Mouse (Mus musculus): ENCODE measurements around the gene Abca17. TPM values are rescaled to one million over a fixed set of nuclear protein-coding genes. Genes with fewer than 3 reads are reported as not detected.

Abca17 gene
- polyA plus RNA-seq, 1 experiment = not detected

DNA sequence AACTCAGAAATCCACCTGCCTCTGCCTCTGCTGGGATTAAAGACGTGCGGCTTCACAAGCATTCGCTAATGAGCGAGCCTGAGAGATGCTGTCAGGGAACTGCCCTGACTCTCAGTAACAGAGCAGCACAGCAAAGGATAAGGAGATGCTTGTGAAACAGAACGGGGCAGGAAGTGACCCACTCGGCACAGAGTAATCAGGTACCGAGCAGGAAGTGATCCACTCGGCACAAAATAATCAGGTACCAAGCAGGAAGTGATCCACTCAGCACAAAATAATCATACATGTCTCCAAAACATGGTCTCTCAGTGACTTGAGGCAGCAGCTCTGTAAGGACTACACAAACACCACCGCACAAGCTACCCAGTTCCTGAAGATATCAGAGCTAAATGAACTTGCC is 62.4 kb downstream of the Abca17 start:
- Histone ChIP-seq H3K4me3 (replicated peaks) (no peak overlapping the region), H3K4me1 (peaks cover 57% of the 10 kb centered on the region), H3K27me3 (replicated peaks) (no peaks in the 10 kb centered on the region), H3K9me3 (no peaks in the 10 kb centered on the region), H3K36me3 (replicated peaks; ENCODE audit: low read length) (no peaks in the 10 kb centered on the region)
- TF ChIP-seq GATA1 (IDR thresholded peaks at IDR 0.05; ENCODE audit: borderline replicate concordance, low read length) (no peak), FLI1 (IDR thresholded peaks at IDR 0.05; ENCODE audit: low read length) (no peak)

DNA sequence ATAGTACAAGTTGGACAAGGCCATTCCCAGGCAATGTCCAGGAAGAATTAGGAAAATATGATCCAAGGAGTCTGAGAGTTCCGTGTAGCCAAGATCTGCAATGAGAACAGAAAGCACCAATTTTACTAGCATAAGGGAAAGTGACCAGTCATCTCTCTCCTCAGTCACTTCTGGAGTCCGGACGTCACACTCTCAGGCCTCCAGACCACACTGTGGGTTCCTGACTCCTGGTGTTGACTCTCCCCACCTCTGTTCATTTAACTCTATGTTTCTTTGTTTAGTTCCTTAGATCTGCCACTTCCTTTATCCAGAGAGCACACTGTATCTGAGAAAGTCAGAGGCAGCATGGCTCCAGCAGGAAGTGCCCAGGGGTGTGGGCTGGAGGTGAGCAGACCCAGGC is 65.2 kb downstream of the Abca17 start:
- Histone ChIP-seq H3K36me3 (replicated peaks; ENCODE audit: low read length) (no peaks in the 10 kb centered on the region), H3K4me1 (peaks cover 58% of the 10 kb centered on the region), H3K4me3 (replicated peaks) (peak overlapping the region; percentile 76), H3K9me3 (no peaks in the 10 kb centered on the region), H3K27me3 (replicated peaks) (no peaks in the 10 kb centered on the region)
- peak; percentile 92 for TF ChIP-seq FLI1 (IDR thresholded peaks at IDR 0.05; ENCODE audit: low read length)
- TF ChIP-seq GATA1 (IDR thresholded peaks at IDR 0.05; ENCODE audit: borderline replicate concordance, low read length) = no peak

DNA sequence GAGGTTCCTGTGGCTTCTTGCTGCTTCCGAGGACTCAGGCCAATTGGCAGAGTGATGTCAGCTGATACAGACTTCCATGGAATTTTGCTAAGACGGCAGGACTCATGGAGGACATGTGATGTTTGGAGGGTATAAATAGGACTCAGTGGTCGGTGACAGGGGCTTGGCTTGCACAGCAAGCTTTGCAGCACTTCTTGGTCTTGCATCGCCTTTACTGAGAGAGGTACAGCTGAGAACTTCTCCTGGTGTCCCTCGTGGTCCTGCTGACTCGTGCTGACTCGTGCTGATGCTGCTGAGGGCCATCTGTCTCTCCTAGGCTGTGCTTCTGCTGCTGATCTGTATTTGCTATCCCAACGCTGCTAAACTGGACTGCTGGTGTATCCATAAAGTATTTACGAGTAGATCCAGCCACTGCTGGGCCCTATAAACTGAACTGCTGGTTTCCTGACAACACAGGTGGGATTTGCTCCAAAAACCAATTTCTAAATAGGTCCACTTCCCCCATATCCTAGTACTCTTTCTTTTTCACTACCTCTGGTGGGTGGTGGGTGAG is 67.5 kb downstream of the Abca17 start:
- H3K4me3 ChIP-seq (replicated peaks) = no peak overlapping the region
- peaks cover 42% of the 10 kb centered on the region for H3K4me1 ChIP-seq
- H3K9me3 ChIP-seq = peaks cover 8% of the 10 kb centered on the region
- TF ChIP-seq GATA1 (IDR thresholded peaks at IDR 0.05; ENCODE audit: borderline replicate concordance, low read length) (no peak), FLI1 (IDR thresholded peaks at IDR 0.05; ENCODE audit: low read length) (no peak)
- no peaks in the 10 kb centered on the region for H3K27me3 ChIP-seq (replicated peaks)
- H3K36me3 ChIP-seq (replicated peaks; ENCODE audit: low read length) = no peaks in the 10 kb centered on the region

DNA sequence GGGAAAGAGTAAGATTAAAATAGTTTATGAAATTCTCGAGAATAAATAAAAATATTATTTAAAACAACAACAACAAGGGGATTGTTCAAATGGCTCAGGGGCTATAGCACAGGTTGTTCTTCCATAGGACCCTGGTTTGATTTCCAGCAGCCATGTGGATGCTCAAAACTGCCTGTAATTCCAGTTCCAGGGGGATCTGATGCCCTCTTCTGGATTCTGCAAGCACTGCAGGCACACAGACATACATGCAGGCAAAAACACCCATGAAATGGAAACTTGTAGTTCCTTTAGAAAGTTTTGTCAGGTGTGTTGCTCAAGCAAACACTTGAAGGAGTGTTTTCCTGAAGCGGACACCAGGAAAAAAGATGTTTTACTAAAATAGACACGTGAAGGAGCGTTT is 68.2 kb downstream of the Abca17 start:
- TF ChIP-seq FLI1 (IDR thresholded peaks at IDR 0.05; ENCODE audit: low read length) = no peak
- TF ChIP-seq GATA1 (IDR thresholded peaks at IDR 0.05; ENCODE audit: borderline replicate concordance, low read length) = no peak
- Histone ChIP-seq H3K4me3 (replicated peaks) (no peak overlapping the region), H3K9me3 (peaks cover 15% of the 10 kb centered on the region), H3K27me3 (replicated peaks) (no peaks in the 10 kb centered on the region), H3K4me1 (peaks cover 36% of the 10 kb centered on the region), H3K36me3 (replicated peaks; ENCODE audit: low read length) (no peaks in the 10 kb centered on the region)

DNA sequence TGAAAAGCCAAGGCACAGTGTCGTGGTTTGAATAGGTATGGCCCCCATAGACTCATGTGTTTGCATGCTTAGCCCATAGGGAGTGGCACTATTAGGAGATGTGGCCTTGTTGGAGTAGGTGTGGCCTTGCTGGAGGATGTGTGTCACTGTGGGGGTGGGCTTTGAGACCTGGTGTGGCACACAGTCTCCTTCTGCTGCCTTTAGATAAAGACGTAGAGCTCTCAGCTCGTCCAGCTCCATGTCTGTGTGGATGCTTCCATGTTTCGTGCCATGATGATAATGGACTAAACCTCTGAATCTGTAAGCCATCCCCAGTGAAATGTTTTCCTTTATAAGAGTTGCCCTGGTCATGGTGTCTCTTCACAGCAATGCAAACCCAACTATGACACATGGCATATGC is 71.0 kb downstream of the Abca17 start:
- Histone ChIP-seq H3K36me3 (replicated peaks; ENCODE audit: low read length) (no peaks in the 10 kb centered on the region), H3K27me3 (replicated peaks) (no peaks in the 10 kb centered on the region), H3K9me3 (peaks cover 37% of the 10 kb centered on the region), H3K4me3 (replicated peaks) (no peak overlapping the region), H3K4me1 (peaks cover 13% of the 10 kb centered on the region)
- no peak for TF ChIP-seq GATA1 (IDR thresholded peaks at IDR 0.05; ENCODE audit: borderline replicate concordance, low read length)
- no peak for TF ChIP-seq FLI1 (IDR thresholded peaks at IDR 0.05; ENCODE audit: low read length)

DNA sequence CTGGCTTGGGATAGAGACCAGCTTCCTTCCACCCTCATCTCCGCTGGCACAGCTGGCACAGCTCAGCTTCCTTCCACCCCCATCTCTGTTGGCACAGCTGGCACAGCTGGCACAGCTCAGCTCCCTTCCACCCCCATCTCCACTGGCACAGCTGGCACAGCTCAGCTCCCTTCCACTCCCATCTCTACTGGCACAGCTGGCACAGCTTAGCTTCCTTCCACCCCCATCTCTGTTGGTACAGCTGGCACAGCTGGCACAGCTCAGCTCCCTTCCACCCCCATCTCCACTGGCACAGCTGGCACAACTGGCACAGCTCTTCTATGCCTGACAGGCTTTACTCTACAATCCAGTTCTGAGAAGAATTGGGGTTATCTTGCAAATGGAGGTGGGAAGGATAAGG is 83.7 kb downstream of the Abca17 start:
- Histone ChIP-seq H3K27me3 (replicated peaks) (peaks cover 10% of the 10 kb centered on the region), H3K4me1 (0 out of 2 replicates have a peak, but pooled peaks cover 3% of the 10 kb centered on the region), H3K4me3 (replicated peaks) (no peak overlapping the region), H3K36me3 (replicated peaks; ENCODE audit: low read length) (no peaks in the 10 kb centered on the region), H3K9me3 (peaks cover 10% of the 10 kb centered on the region)
- TF ChIP-seq GATA1 (IDR thresholded peaks at IDR 0.05; ENCODE audit: borderline replicate concordance, low read length) = no peak
- TF ChIP-seq FLI1 (IDR thresholded peaks at IDR 0.05; ENCODE audit: low read length) = no peak

DNA sequence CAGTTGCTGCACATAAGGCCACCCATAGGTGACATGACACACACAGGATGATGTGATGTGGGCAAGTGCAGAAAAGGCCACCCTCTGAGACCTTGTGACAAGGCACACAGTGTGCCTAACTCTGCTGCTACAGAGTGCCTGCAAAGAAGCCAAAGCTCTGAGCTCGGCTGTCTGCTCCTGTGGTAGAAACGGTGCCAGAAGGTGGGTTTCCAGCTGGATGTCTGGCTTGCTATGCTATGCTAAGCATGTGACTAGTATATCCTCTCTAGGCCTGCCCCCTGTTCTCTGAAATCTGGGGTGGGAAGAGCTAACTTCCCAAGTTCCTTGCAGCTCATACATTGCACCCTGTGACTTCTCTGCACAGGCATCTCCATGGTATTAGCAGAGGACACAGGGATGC is 86.1 kb downstream of the Abca17 start:
- TF ChIP-seq FLI1 (IDR thresholded peaks at IDR 0.05; ENCODE audit: low read length) (no peak), GATA1 (IDR thresholded peaks at IDR 0.05; ENCODE audit: borderline replicate concordance, low read length) (no peak)
- Histone ChIP-seq H3K4me3 (replicated peaks) (no peak overlapping the region), H3K36me3 (replicated peaks; ENCODE audit: low read length) (no peaks in the 10 kb centered on the region), H3K4me1 (0 out of 2 replicates have a peak, but pooled peaks cover 3% of the 10 kb centered on the region), H3K27me3 (replicated peaks) (peaks cover 10% of the 10 kb centered on the region), H3K9me3 (peaks cover 5% of the 10 kb centered on the region; the same call in 1 of the 2 replicates)

DNA sequence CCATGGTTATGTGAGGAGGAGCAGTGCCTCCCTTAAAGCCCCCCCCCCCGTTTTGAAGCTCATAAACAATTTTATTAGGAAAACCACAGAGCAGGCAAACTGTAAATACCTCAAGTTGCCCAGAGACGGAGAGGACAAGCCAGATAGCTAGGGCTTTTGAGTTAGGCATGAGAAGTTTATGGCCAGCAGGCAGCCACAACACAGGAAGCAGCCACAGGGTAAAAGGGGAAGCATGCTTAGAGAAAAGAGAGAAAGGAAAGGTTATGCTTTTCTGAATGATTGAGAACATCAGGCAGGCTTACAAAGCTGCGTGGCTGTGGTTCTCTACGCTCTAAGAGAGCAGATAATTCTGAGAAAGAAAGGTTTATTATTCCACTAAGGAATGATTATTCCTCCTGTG is 90.4 kb downstream of the Abca17 start:
- no peaks in the 10 kb centered on the region for H3K4me1 ChIP-seq
- H3K4me3 ChIP-seq (replicated peaks) = no peak overlapping the region
- H3K27me3 ChIP-seq (replicated peaks) = peaks cover 5% of the 10 kb centered on the region
- TF ChIP-seq GATA1 (IDR thresholded peaks at IDR 0.05; ENCODE audit: borderline replicate concordance, low read length) (no peak), FLI1 (IDR thresholded peaks at IDR 0.05; ENCODE audit: low read length) (no peak)
- H3K9me3 ChIP-seq = peaks cover 5% of the 10 kb centered on the region; the same call in 1 of the 2 replicates
- H3K36me3 ChIP-seq (replicated peaks; ENCODE audit: low read length) = no peaks in the 10 kb centered on the region

DNA sequence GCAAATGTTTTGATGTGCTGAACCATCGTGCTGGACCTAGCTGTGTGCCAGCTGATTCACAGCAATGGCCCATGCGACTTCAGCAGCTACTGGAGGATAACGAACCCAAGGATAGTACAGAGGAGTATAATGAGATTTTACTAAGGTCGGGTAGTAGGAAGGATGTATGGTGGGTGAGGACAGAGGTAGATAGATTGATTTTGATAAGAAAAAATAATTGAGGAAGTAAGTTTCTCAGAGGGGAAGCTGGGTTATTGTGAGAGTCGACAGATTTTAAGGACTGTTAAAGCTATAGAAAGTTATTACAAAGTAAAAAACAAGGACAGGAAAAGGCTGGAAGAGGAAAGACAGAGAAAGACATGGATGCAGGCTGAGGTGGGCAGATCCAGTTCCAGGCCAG is 91.2 kb downstream of the Abca17 start:
- H3K4me3 ChIP-seq (replicated peaks) = no peak overlapping the region
- no peaks in the 10 kb centered on the region for H3K27me3 ChIP-seq (replicated peaks)
- no peaks in the 10 kb centered on the region for H3K4me1 ChIP-seq
- H3K9me3 ChIP-seq = peaks cover 5% of the 10 kb centered on the region; the same call in 1 of the 2 replicates
- H3K36me3 ChIP-seq (replicated peaks; ENCODE audit: low read length) = no peaks in the 10 kb centered on the region
- TF ChIP-seq GATA1 (IDR thresholded peaks at IDR 0.05; ENCODE audit: borderline replicate concordance, low read length) = no peak

DNA sequence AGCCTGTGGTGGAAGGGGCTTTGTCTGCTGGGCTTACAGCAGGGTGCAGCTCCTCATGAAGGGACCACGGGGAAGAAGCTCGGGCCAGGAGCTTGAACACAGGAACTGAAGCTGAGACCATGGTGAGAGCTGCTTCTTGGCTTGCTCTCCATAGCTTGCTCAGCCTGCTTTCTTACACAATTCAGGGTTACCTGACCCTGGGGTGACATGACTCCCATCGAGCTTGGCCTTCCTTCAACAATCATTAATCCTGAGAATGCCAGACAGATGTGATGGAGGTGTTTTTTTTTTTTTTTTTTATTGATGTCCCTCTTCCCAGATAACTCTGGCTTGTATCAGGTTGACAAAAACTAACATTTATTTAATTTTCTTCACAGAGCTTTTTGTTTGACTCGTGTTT is 91.9 kb downstream of the Abca17 start:
- TF ChIP-seq FLI1 (IDR thresholded peaks at IDR 0.05; ENCODE audit: low read length) (no peak), GATA1 (IDR thresholded peaks at IDR 0.05; ENCODE audit: borderline replicate concordance, low read length) (no peak)

More for the DNA sequence above, 91.9 kb downstream of the Abca17 start:
- H3K27me3 ChIP-seq (replicated peaks) = no peaks in the 10 kb centered on the region
- no peak overlapping the region for H3K4me3 ChIP-seq (replicated peaks)
- H3K9me3 ChIP-seq = peaks cover 1% of the 10 kb centered on the region; the same call in 1 of the 2 replicates
- H3K4me1 ChIP-seq = no peaks in the 10 kb centered on the region
- no peaks in the 10 kb centered on the region for H3K36me3 ChIP-seq (replicated peaks; ENCODE audit: low read length)
